Mouse (Mus musculus) liver, embryonic 14.5 days (tissue): ENCODE results near the gene Gm20489. TPM values are rescaled to one million over a fixed set of nuclear protein-coding genes. Genes with fewer than 3 reads are reported as not detected.

Experiments
- ATAC-seq: fragments of 200-750 bp; cut with Nextera tagmentation; 2 replicates; pipeline ENCODE4 v1.8.0; 2017; ENCODE audit warnings: moderate number of reproducible peaks, mild to moderate bottlenecking, moderate library complexity; ENCODE audit not compliant: insufficient read depth
- DNase-seq, 3 experiments: peaks; one replicate each; pipeline ENCODE4 v3.0.0-alpha.2; 2012 to 2013; ENCODE audit warnings: low read depth in 3 of 3, low spot score in 3 of 3
- H3K27ac ChIP-seq: fragments of 300-500 bp; sonication (generic); 2 replicates; pipeline ENCODE4 v1.5.1; 2014; ENCODE audit warnings: moderate library complexity, mild to moderate bottlenecking, control low read depth, inconsistent platforms
- H3K27me3 ChIP-seq: fragments of 300-500 bp; sonication (generic); 2 replicates; pipeline ENCODE4 v1.6.1; 2014; ENCODE audit warnings: mild to moderate bottlenecking, low read length, moderate library complexity; ENCODE audit not compliant: control insufficient read depth, insufficient read depth
- H3K36me3 ChIP-seq: fragments of 300-500 bp; sonication (generic); replicated peaks from 2 replicates; pipeline ENCODE4 v1.6.1; 2014; ENCODE audit warnings: low read depth; ENCODE audit not compliant: control insufficient read depth, insufficient read depth
- H3K4me1 ChIP-seq, 2 experiments: fragments of 200-500 bp in 1 of 2; fragments of 300-500 bp in 1 of 2; sonication (generic) in 1 of 2; replicated peaks; 2 replicates each; pipeline ENCODE4 v1.6.1; 2012 to 2014; ENCODE audit warnings: antibody characterized with exemption in 1 of 2, inconsistent platforms in 1 of 2, low read length in 1 of 2; ENCODE audit not compliant: control insufficient read depth in 2 of 2, insufficient read depth in 2 of 2
- H3K4me2 ChIP-seq: fragments of 300-500 bp; sonication (generic); 2 replicates; pipeline ENCODE4 v1.6.1; 2014; ENCODE audit warnings: low read depth, mild to moderate bottlenecking, control low read depth, moderate library complexity
- H3K4me3 ChIP-seq, 2 experiments: fragments of 200-500 bp in 1 of 2; fragments of 300-500 bp in 1 of 2; sonication (generic) in 1 of 2; 2 replicates each; pipeline ENCODE4 v1.5.1; 2012 to 2014; ENCODE audit warnings: low read depth in 2 of 2, low read length in 2 of 2, mild to moderate bottlenecking in 2 of 2, control low read depth in 1 of 2, inconsistent platforms in 1 of 2, moderate library complexity in 1 of 2; ENCODE audit not compliant: insufficient read depth in 1 of 2
- H3K9ac ChIP-seq: fragments of 300-500 bp; sonication (generic); replicated peaks from 2 replicates; pipeline ENCODE4 v1.6.1; 2014; ENCODE audit warnings: mild to moderate bottlenecking, control low read depth, moderate library complexity
- H3K9me3 ChIP-seq: fragments of 300-500 bp; sonication (generic); 2 replicates; pipeline ENCODE4 v1.6.1; 2016; ENCODE audit warnings: low read length, mixed read lengths; ENCODE audit not compliant: control insufficient read depth
- CTCF ChIP-seq: IDR thresholded peaks from 2 replicates; pipeline ENCODE4 v1.5.1; 2016; ENCODE audit warnings: antibody characterized with exemption, low read depth, control low read depth
- EP300 ChIP-seq: IDR thresholded peaks from 2 replicates; pipeline ENCODE4 v1.6.1; 2016; ENCODE audit warnings: antibody characterized with exemption, low read depth
- WGBS: fragments of 180-500 bp; shearing (Covaris S2); extraction: QIAGEN DNeasy Blood & Tissue Kit; methylation state at CpG from one replicate; pipeline ENCODE4 v1.1.7; 2014; ENCODE audit not compliant: insufficient replicate concordance; 5-methylcytosine and 5-hydroxymethylcytosine counted together
- polyA plus RNA-seq, 2 experiments: library from polyadenylated mRNA; depleted of rRNA in 1 of 2; stranded (reverse) in 1 of 2; unstranded in 1 of 2; fragments of >200 nt; fragmentation: Nextera tagmentation in 1 of 2; extraction: Ambion mirVana in 1 of 2; gene quantifications; 2 replicates each; pipeline versions ENCODE4 v1.2.1 to v1.2.3; 2012 to 2014

Gm20489 gene
- polyA plus RNA-seq, 2 experiments: not detected

- Histone ChIP-seq H3K27ac (peak within 1 kb of the TSS; percentile 62), H3K27me3 (no peaks in the 10 kb centered on the region), H3K4me3 (peak within 1 kb of the TSS; percentile 72 to 92), H3K36me3 (peaks cover 21% of the 10 kb centered on the region), H3K9me3 (no peaks in the 10 kb centered on the region), H3K4me2 (peak within 1 kb of the TSS; percentile 71), H3K4me1 (peaks cover 0 to 13% of the 10 kb centered on the region in 2 experiments; a peak in 3 of 4 replicates), H3K9ac (peak within 1 kb of the TSS; percentile 90)
- TF ChIP-seq CTCF (no peak), EP300 (no peak)
- WGBS: 15% methylated on average over 52 of the region's 54 CpGs
- peak; percentile 85 to 86 (median 85) for DNase-seq
- peak; percentile 95 for ATAC-seq
Measured at GRCm38 (mm10) chrX:101273875-101274738, 5.3 kb upstream of the Gm20489 start, which contains the start of gene Med12. Gene Med12 (plus strand): TSS chrX:101274030.

- Histone ChIP-seq H3K9me3 (no peaks in the 10 kb centered on the region), H3K27ac (peak overlapping the region; percentile 59), H3K4me2 (peak overlapping the region; percentile 64), H3K4me1 (peaks cover 0 to 13% of the 10 kb centered on the region in 2 experiments; a peak in 3 of 4 replicates), H3K9ac (peak overlapping the region; percentile 69), H3K36me3 (peaks cover 14% of the 10 kb centered on the region), H3K4me3 (peak overlapping the region; percentile 51 to 72), H3K27me3 (no peaks in the 10 kb centered on the region; the same call in 1 of the 2 replicates)
- TF ChIP-seq EP300 (no peak), CTCF (no peak)
- ATAC-seq (no peak), DNase-seq (no peak)
- WGBS: 32% methylated on average over 6 of the region's 6 CpGs
Measured at GRCm38 (mm10) chrX:101273410-101273809, 4.6 kb upstream of the Gm20489 start.

- peaks cover 0 to 11% of the 10 kb centered on the region in 2 experiments; a peak in 2 of 4 replicates for H3K4me1 ChIP-seq
- H3K36me3 ChIP-seq: no peaks in the 10 kb centered on the region
- no peak within 1 kb of the TSS for H3K27ac ChIP-seq
- H3K4me2 ChIP-seq: peak within 1 kb of the TSS; percentile 19; the same call in 1 of the 2 replicates
- no peaks in the 10 kb centered on the region for H3K9me3 ChIP-seq
- no peak for TF ChIP-seq CTCF
- no peak for TF ChIP-seq EP300
- ATAC-seq (no peak), DNase-seq (no peak)
- H3K27me3 ChIP-seq: no peaks in the 10 kb centered on the region; the same call in 1 of the 2 replicates
- peak within 1 kb of the TSS; percentile 10 to 35; a peak in 2 of 4 replicates for H3K4me3 ChIP-seq
- H3K9ac ChIP-seq: no peak within 1 kb of the TSS
- 25% methylated on average over 5 of the region's 5 CpGs for WGBS
Measured at GRCm38 (mm10) chrX:101268025-101268754, 633 bp downstream of the Gm20489 start, which contains the start of gene Il2rg. Gene Il2rg (minus strand): TSS chrX:101268255.

GRCm38 (mm10) chrX:101266631-101267030 lies 2.2 kb downstream of the Gm20489 start:
- no peak overlapping the region for H3K4me3 ChIP-seq

More at GRCm38 (mm10) chrX:101266631-101267030, 2.2 kb downstream of the Gm20489 start:
- peaks cover 0 to 9% of the 10 kb centered on the region in 2 experiments; a peak in 2 of 4 replicates for H3K4me1 ChIP-seq
- no peak overlapping the region for H3K27ac ChIP-seq
- no peak for TF ChIP-seq EP300
- DNase-seq: no peak
- no peak overlapping the region for H3K4me2 ChIP-seq
- ATAC-seq: no peak
- no peak overlapping the region for H3K9ac ChIP-seq
- no peaks in the 10 kb centered on the region; the same call in 1 of the 2 replicates for H3K27me3 ChIP-seq
- WGBS: 78% methylated on average over 6 of the region's 6 CpGs
- no peaks in the 10 kb centered on the region for H3K36me3 ChIP-seq
- no peaks in the 10 kb centered on the region for H3K9me3 ChIP-seq
